Mouse (Mus musculus): ENCODE data around the gene Kcnh7.

Gene Kcnh7

DNA sequence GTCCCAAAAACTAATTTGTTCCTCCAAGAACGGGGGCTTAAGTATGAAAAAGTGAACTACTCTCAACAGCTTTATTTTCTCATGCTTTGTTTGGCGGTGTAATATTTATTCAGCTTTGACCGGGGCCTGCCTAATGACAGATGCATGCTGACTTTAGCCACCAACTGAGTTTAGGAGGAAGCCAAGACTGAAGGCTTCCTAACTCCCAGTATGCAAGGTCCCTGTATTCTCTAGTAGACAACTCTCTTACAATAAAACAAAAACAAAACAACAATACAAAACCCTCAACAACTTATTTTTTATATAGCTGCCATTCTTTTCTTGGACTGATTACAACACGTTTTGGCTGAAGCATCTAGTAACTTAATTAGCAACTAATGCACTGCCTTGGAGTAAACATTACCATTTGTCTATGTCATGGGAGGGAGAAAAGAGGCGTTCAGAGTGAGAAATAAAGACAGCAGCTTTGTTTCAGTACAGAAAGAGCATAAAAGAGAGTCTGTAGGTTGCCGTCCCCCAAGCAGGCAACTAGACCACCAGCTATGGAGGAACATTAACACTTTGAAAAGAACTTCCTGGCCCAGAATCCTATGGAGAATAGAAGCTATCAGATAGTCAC is 537.3 kb downstream of the Kcnh7 start:
- in situ Hi-C loops (cut with MboI, MseI) = loop anchor here (10.0 kb wide), 2 partner anchors 832 to 1152 kb away; no protein-coding TSS in a partner anchor

DNA sequence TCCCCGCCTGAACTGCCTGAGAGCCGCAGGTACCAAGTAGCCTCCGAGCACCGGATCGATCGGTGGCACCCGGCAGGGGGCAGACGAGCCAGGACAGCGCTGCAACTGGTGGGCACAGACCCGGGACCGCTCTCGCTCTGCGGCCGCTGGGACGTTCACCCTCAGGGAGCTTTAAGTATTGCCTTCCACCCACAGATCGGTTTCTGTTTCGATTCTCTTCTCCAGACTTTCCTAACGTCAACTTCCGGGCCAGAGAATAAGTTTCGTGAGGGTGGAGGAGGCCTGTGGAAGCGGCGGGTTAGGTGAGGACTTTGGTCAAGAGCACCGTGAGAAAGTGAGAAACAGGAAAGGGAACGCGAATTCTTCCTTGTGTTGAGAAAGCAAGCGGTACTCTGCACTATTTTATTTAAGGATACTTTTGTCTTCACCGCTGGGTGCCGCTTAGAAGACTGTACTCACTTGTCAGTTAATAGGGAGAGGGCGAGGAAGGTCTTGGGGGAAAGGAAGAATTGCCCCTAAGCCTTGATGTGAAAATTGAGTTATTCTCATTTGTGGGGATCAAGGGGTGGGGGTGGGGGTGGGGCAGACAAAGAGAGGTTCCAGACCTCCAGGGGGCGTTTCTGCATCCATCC is 538.0 kb downstream of the Kcnh7 start, which contains the start of gene Ifih1:
Ifih1 (minus strand) TSS at position 242 of the 632 bp plus-strand sequence.
- in situ Hi-C loops (cut with MboI, MseI) = loop anchor here (10.0 kb wide), 2 partner anchors 831 to 1151 kb away; no protein-coding TSS in a partner anchor

DNA sequence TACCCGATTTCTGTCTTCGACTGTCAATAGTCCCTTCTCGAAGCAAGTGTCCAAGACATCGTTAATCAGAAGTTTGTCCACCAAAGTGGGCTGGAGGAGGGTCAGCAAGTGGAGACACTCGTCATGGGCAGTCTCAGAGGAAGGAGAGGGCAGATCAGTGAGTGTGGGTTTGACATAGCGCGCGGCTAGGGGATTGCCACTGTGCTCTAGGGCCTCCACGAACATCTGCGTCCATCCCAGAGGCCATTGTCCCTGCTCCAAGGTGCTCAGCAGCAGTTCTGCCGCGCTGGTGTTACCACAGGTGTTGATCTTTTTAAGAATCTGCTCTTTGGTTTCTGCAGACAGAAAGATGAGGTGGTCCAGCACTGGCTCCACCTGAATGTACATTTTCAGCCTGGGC is 538.6 kb downstream of the Kcnh7 start:
- in situ Hi-C loops (cut with MboI, MseI) = loop anchor here (10.0 kb wide), 2 partner anchors 831 to 1151 kb away; no protein-coding TSS in a partner anchor

DNA sequence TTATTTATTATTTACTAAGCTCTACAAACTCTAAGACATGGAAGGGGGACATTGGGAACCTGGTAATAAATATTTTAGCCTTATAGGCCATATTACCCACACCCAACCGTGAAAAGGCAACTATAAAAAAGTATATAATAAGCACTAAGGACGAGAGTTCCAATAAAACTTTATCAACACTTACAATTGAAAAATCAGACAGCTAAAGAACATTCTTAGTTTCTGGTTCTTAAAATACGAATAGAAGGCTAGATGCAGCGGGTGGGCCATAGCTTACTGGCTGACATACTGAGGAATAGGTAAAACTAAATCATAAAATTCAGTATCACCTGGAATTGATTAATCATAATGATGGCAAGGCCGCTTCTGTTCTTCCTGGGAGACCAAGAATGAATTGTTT is 539.2 kb downstream of the Kcnh7 start:
- in situ Hi-C loops (cut with MboI, MseI) = loop anchor here (10.0 kb wide), 2 partner anchors 830 to 1150 kb away; no protein-coding TSS in a partner anchor

Measured in T-helper 2 cell (primary cell).